Mouse (Mus musculus) brain, adult 2 months (tissue): ENCODE data around the gene Rbl1.

ENCODE experiments used
- DNase-seq: peaks from one replicate; pipeline ENCODE4 v3.0.0; 2011; ENCODE audit warnings: low read depth, low spot score

Rbl1 gene

GRCm38 (mm10) chr2:157133769-157134478, 70.4 kb downstream of the Rbl1 start:
- DNase-seq: no peak

- no peak for DNase-seq
Observed at GRCm38 (mm10) chr2:157132686-157133540, 71.4 kb downstream of the Rbl1 start.

GRCm38 (mm10) chr2:157132086-157132485, 72.2 kb downstream of the Rbl1 start:
- no peak for DNase-seq

- no peak for DNase-seq
Observed at GRCm38 (mm10) chr2:157130813-157131514, 73.4 kb downstream of the Rbl1 start.

- no peak for DNase-seq
Observed at GRCm38 (mm10) chr2:157129601-157130164, 74.7 kb downstream of the Rbl1 start.

GRCm38 (mm10) chr2:157129096-157129495, 75.2 kb downstream of the Rbl1 start:
- no peak for DNase-seq

GRCm38 (mm10) chr2:157128072-157128471, 76.3 kb downstream of the Rbl1 start:
- DNase-seq: peak; percentile 43

GRCm38 (mm10) chr2:157127370-157127769, 77.0 kb downstream of the Rbl1 start:
- DNase-seq: no peak

GRCm38 (mm10) chr2:157125246-157125645, 79.1 kb downstream of the Rbl1 start:
- DNase-seq: no peak

- no peak for DNase-seq
Observed at GRCm38 (mm10) chr2:157121766-157122165, 82.6 kb downstream of the Rbl1 start.

GRCm38 (mm10) chr2:157119075-157119474, 85.3 kb downstream of the Rbl1 start:
- no peak for DNase-seq

- no peak for DNase-seq
Observed at GRCm38 (mm10) chr2:157118556-157118955, 85.8 kb downstream of the Rbl1 start.

- peak; percentile 67 for DNase-seq
Observed at GRCm38 (mm10) chr2:157116964-157117363, 87.4 kb downstream of the Rbl1 start.

GRCm38 (mm10) chr2:157108236-157108635, 96.1 kb downstream of the Rbl1 start:
- no peak for DNase-seq

- DNase-seq: no peak
Observed at GRCm38 (mm10) chr2:157104454-157104853, 99.9 kb downstream of the Rbl1 start.

- no peak for DNase-seq
Observed at GRCm38 (mm10) chr2:157102256-157102655, 102.1 kb downstream of the Rbl1 start.

GRCm38 (mm10) chr2:157101650-157102049, 102.7 kb downstream of the Rbl1 start:
- peak; percentile 67 for DNase-seq

GRCm38 (mm10) chr2:157100319-157100605, 104.1 kb downstream of the Rbl1 start:
- DNase-seq: peak; percentile 18

- DNase-seq: no peak
Observed at GRCm38 (mm10) chr2:157099532-157100318, 104.6 kb downstream of the Rbl1 start.
